Mouse (Mus musculus): Measurements from ENCODE around the gene Pkmyt1.

Gene Pkmyt1

GRCm38 (mm10) chr17:23725999-23726757 lies at the start of gene Pkmyt1:
Pkmyt1 (plus strand) TSS chr17:23726336.
- DNase-seq (ENCODE audit: low spot score in 2 of 2), result peak; percentile 92 to 93

- peak; percentile 60 to 62 for DNase-seq (ENCODE audit: low spot score in 2 of 2)
Observed at GRCm38 (mm10) chr17:23676473-23677031, 49.6 kb upstream of the Pkmyt1 start.

GRCm38 (mm10) chr17:23677236-23677679 lies 48.9 kb upstream of the Pkmyt1 start, which contains the start of gene Tnfrsf12a:
Tnfrsf12a (minus strand) TSS chr17:23677468.
- DNase-seq (ENCODE audit: low spot score in 2 of 2), result peak; percentile 77 to 87

- DNase-seq (ENCODE audit: low spot score in 2 of 2), result no peak
Observed at GRCm38 (mm10) chr17:23679127-23679835, 46.9 kb upstream of the Pkmyt1 start, which contains the start of gene Cldn6. Cldn6 (plus strand) TSS chr17:23679249.

GRCm38 (mm10) chr17:23680336-23680735 lies 45.8 kb upstream of the Pkmyt1 start:
- DNase-seq (ENCODE audit: low spot score in 2 of 2), result no peak

- no peak for DNase-seq (ENCODE audit: low spot score in 2 of 2)
Observed at GRCm38 (mm10) chr17:23681086-23681485, 45.0 kb upstream of the Pkmyt1 start.

GRCm38 (mm10) chr17:23682092-23682491 lies 44.0 kb upstream of the Pkmyt1 start:
- no peak for DNase-seq (ENCODE audit: low spot score in 2 of 2)

- DNase-seq (ENCODE audit: low spot score in 2 of 2), result no peak
Observed at GRCm38 (mm10) chr17:23682530-23682929, 43.6 kb upstream of the Pkmyt1 start.

- DNase-seq (ENCODE audit: low spot score in 2 of 2), result no peak
Observed at GRCm38 (mm10) chr17:23683226-23683625, 42.9 kb upstream of the Pkmyt1 start.

GRCm38 (mm10) chr17:23683856-23684672 lies 42.1 kb upstream of the Pkmyt1 start, which contains the start of gene Cldn9:
Cldn9 (minus strand) TSS chr17:23684026.
- DNase-seq (ENCODE audit: low spot score in 2 of 2), result no peak

GRCm38 (mm10) chr17:23694491-23694890 lies 31.6 kb upstream of the Pkmyt1 start:
- no peak for DNase-seq (ENCODE audit: low spot score in 2 of 2)

- no peak for DNase-seq (ENCODE audit: low spot score in 2 of 2)
Observed at GRCm38 (mm10) chr17:23695801-23696200, 30.3 kb upstream of the Pkmyt1 start.

GRCm38 (mm10) chr17:23699131-23700077 lies 26.7 kb upstream of the Pkmyt1 start:
- DNase-seq (ENCODE audit: low spot score in 2 of 2), result no peak

- peak; percentile 78 to 85 for DNase-seq (ENCODE audit: low spot score in 2 of 2)
Observed at GRCm38 (mm10) chr17:23700079-23700478, 26.1 kb upstream of the Pkmyt1 start.

GRCm38 (mm10) chr17:23703301-23703700 lies 22.8 kb upstream of the Pkmyt1 start:
- DNase-seq (ENCODE audit: low spot score in 2 of 2), result no peak

GRCm38 (mm10) chr17:23704741-23705140 lies 21.4 kb upstream of the Pkmyt1 start:
- DNase-seq (ENCODE audit: low spot score in 2 of 2), result no peak

- DNase-seq (ENCODE audit: low spot score in 2 of 2), result no peak
Observed at GRCm38 (mm10) chr17:23705525-23706104, 20.5 kb upstream of the Pkmyt1 start.

- DNase-seq (ENCODE audit: low spot score in 2 of 2), result peak; percentile 61 to 73
Observed at GRCm38 (mm10) chr17:23706212-23706611, 19.9 kb upstream of the Pkmyt1 start.

GRCm38 (mm10) chr17:23717003-23717402 lies 9.1 kb upstream of the Pkmyt1 start:
- no peak for DNase-seq (ENCODE audit: low spot score in 2 of 2)

GRCm38 (mm10) chr17:23719455-23719854 lies 6.7 kb upstream of the Pkmyt1 start:
- no peak for DNase-seq (ENCODE audit: low spot score in 2 of 2)
